Mouse (Mus musculus) neural tube, embryonic 12.5 days (tissue): ENCODE data around the gene Kif5a. TPM values are rescaled to one million over a fixed set of nuclear protein-coding genes. Genes with fewer than 3 reads are reported as not detected.

Experiments used
- ATAC-seq: fragments of 200-750 bp; cut with Nextera tagmentation; 2 replicates; pipeline ENCODE4 v1.8.0; 2017; ENCODE audit warnings: low read depth, mild to moderate bottlenecking, moderate TSS enrichment, moderate library complexity; ENCODE audit not compliant: low FRiP score
- H3K27ac ChIP-seq: fragments of 300-500 bp; sonication (generic); 2 replicates; pipeline ENCODE4 v1.5.1; 2016
- H3K27me3 ChIP-seq: fragments of 300-500 bp; sonication (generic); replicated peaks from 2 replicates; pipeline ENCODE4 v1.6.1; 2016; ENCODE audit warnings: mild to moderate bottlenecking
- H3K36me3 ChIP-seq: fragments of 300-500 bp; sonication (generic); 2 replicates; pipeline ENCODE4 v1.6.1; 2016; ENCODE audit warnings: mild to moderate bottlenecking
- H3K4me1 ChIP-seq: fragments of 300-500 bp; sonication (generic); 2 replicates; pipeline ENCODE4 v1.6.1; 2016
- H3K4me2 ChIP-seq: fragments of 300-500 bp; sonication (generic); replicated peaks from 2 replicates; pipeline ENCODE4 v1.6.1; 2016; ENCODE audit warnings: mild to moderate bottlenecking
- H3K4me3 ChIP-seq: fragments of 300-500 bp; sonication (generic); 2 replicates; pipeline ENCODE4 v1.5.1; 2016
- H3K9ac ChIP-seq: fragments of 300-500 bp; sonication (generic); 2 replicates; pipeline ENCODE4 v1.6.1; 2016; ENCODE audit warnings: mild to moderate bottlenecking
- H3K9me3 ChIP-seq: fragments of 300-500 bp; sonication (generic); 2 replicates; pipeline ENCODE4 v1.6.1; 2016; ENCODE audit warnings: mild to moderate bottlenecking
- WGBS: fragments of 180-500 bp; shearing (Covaris S2); methylation state at CpG from one replicate; pipeline ENCODE4 v1.1.7; 2016; 5-methylcytosine and 5-hydroxymethylcytosine counted together
- polyA plus RNA-seq: library from polyadenylated mRNA; unstranded; fragments of >200 nt; fragmentation: Nextera tagmentation; extraction: Ambion mirVana; gene quantifications from 2 replicates; pipeline ENCODE4 v1.2.1, GENCODE M21; 2016

Kif5a gene
- polyA plus RNA-seq, 1 experiment from 2014 or later, result 81.6 TPM

DNA sequence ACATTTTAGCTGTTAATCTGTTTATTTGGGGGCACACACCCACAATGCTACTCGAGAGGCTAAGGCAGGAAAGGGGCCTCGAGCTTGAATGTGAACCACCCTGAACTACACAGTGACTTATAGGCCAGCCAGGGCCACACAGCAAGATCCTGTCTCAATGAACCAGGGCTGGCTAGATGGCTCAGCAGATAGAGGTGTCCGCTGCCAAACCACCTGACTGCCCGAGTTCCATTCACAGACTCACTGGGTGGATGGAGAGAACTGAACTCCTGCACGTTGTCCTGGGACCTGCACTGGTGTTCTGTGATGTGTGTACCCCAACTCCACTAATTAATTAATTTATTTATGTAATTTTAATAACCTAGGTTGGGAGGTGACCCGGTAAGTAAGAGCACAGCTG, 5.4 kb downstream of the Kif5a start:
- no peak overlapping the region for H3K9ac ChIP-seq
- no peak overlapping the region for H3K27ac ChIP-seq
- H3K27me3 ChIP-seq, result no peaks in the 10 kb centered on the region
- H3K4me3 ChIP-seq, result no peak overlapping the region
- no peaks in the 10 kb centered on the region; the same call in 1 of the 2 replicates for H3K36me3 ChIP-seq
- ATAC-seq, result no peak
- H3K9me3 ChIP-seq, result no peaks in the 10 kb centered on the region
- WGBS, result 81% methylated on average over 6 of the region's 6 CpGs
- H3K4me2 ChIP-seq, result no peak overlapping the region
- H3K4me1 ChIP-seq, result peaks cover 27% of the 10 kb centered on the region

GRCm38 (mm10) chr10:127255625-127256345, 7.4 kb downstream of the Kif5a start:
- ATAC-seq, result 0 out of 2 replicates have a peak, but pooled peaks have one; percentile 38
- no peak overlapping the region for H3K9ac ChIP-seq
- H3K4me2 ChIP-seq, result peak overlapping the region; percentile 48
- H3K27me3 ChIP-seq, result no peaks in the 10 kb centered on the region
- no peak overlapping the region for H3K4me3 ChIP-seq
- H3K9me3 ChIP-seq, result no peaks in the 10 kb centered on the region
- peaks cover 22% of the 10 kb centered on the region for H3K4me1 ChIP-seq
- no peak overlapping the region for H3K27ac ChIP-seq
- WGBS, result 26% methylated on average over 14 of the region's 14 CpGs
- no peaks in the 10 kb centered on the region; the same call in 1 of the 2 replicates for H3K36me3 ChIP-seq

GRCm38 (mm10) chr10:127250810-127251209, 12.3 kb downstream of the Kif5a start:
- Histone ChIP-seq H3K36me3 (peaks cover 21% of the 10 kb centered on the region; the same call in 1 of the 2 replicates), H3K4me2 (no peak overlapping the region), H3K4me1 (no peaks in the 10 kb centered on the region), H3K4me3 (no peak overlapping the region), H3K9me3 (no peaks in the 10 kb centered on the region), H3K27ac (no peak overlapping the region), H3K27me3 (no peaks in the 10 kb centered on the region), H3K9ac (no peak overlapping the region)
- no peak for ATAC-seq
- WGBS, result 90% methylated on average over 5 of the region's 5 CpGs

DNA sequence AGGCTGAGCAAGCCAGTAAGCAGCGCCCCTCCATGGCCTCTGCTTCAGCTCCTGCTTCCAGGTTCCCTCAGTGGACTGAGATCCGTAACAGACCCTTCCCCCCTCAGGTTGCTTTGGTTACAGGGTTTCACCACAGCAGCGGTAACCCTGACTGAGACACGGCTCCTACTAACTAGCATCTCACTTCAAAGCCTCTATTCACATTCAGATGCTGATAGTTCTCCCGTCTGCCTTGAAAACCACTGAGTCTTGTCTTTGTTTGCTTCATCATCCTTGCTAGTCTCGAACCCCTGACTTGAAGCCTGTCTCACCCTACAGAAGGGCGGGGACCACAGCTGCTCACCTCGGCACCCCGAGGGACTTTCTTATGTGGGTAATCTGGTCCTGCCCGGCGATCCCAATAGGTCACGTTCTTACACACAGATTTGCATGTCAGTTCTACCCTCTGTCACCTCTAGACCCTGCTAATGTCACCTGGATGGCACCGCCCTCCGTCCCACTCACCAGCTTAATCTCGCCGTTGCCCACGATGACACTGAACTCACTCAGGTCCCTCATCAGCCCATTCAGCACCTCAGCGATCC, 24.8 kb downstream of the Kif5a start:
- 67% methylated on average over 18 of the region's 18 CpGs for WGBS
- Histone ChIP-seq H3K4me1 (no peaks in the 10 kb centered on the region), H3K27me3 (no peaks in the 10 kb centered on the region), H3K9ac (no peak overlapping the region), H3K9me3 (no peaks in the 10 kb centered on the region), H3K4me3 (no peak overlapping the region), H3K36me3 (peaks cover 75% of the 10 kb centered on the region), H3K27ac (no peak overlapping the region), H3K4me2 (no peak overlapping the region)
- no peak for ATAC-seq

DNA sequence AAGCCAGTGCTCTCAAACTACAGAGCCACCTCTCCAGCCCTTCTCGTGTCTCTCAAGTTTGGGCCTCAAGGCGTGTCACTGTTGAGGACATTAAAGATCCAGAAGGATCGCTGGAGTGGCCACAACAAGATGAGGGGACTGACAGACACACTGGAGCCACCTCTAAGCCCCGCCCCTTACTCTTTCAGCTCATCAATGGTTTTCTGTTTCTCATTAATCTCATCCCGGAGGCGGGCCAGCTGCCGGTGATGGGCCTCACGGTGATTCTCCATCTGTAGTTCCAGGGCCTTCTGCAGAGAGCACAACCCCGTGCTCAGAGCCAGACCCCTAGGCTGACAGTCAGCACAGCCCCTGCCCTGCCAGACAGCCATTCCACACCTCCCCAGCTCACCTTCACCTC, 26.6 kb downstream of the Kif5a start:
- Histone ChIP-seq H3K36me3 (peaks cover 63% of the 10 kb centered on the region), H3K27ac (no peak overlapping the region), H3K4me3 (no peak overlapping the region), H3K4me2 (no peak overlapping the region), H3K9me3 (no peaks in the 10 kb centered on the region), H3K4me1 (no peaks in the 10 kb centered on the region), H3K9ac (no peak overlapping the region), H3K27me3 (no peaks in the 10 kb centered on the region)
- peak; percentile 17; the same call in 1 of the 2 replicates for ATAC-seq
- 50% methylated on average over 9 of the region's 9 CpGs for WGBS

GRCm38 (mm10) chr10:127233141-127233540, 30.0 kb downstream of the Kif5a start:
- Histone ChIP-seq H3K4me1 (no peaks in the 10 kb centered on the region), H3K36me3 (peaks cover 67% of the 10 kb centered on the region), H3K9me3 (no peaks in the 10 kb centered on the region), H3K9ac (no peak overlapping the region), H3K4me2 (no peak overlapping the region), H3K27me3 (no peaks in the 10 kb centered on the region), H3K27ac (no peak overlapping the region), H3K4me3 (no peak overlapping the region)
- ATAC-seq, result no peak
- 83% methylated on average over 9 of the region's 9 CpGs for WGBS

DNA sequence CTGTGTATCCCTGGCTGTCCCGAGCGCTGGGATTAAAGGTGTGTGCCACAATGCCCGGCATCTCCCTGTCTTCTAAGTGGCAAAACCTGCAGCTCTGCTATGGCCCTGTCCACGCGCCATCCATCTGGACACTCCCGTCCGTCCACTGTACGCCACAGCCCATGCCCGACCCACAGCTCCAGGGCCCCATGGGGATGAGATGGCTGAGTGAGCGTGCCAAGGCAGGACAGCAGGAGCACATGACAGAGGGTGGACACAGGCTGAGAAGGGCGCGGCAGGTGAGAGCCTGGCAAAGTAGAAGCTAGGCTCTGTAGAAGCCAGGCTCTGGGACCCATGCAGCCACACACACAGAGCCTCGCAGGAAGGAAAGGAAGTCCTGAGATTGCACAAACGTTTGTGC, 31.4 kb downstream of the Kif5a start:
- 87% methylated on average over 14 of the region's 14 CpGs for WGBS

GRCm38 (mm10) chr10:127230693-127231092, 32.5 kb downstream of the Kif5a start:
- ATAC-seq, result no peak
- 86% methylated on average over 12 of the region's 12 CpGs for WGBS
- 0 out of 2 replicates have a peak, but pooled peaks cover 3% of the 10 kb centered on the region for H3K4me1 ChIP-seq
- H3K4me2 ChIP-seq, result no peak overlapping the region
- no peak overlapping the region for H3K27ac ChIP-seq
- H3K27me3 ChIP-seq, result peaks cover 9% of the 10 kb centered on the region; the same call in 1 of the 2 replicates
- no peak overlapping the region for H3K4me3 ChIP-seq
- H3K36me3 ChIP-seq, result peaks cover 55% of the 10 kb centered on the region
- no peaks in the 10 kb centered on the region for H3K9me3 ChIP-seq
- H3K9ac ChIP-seq, result no peak overlapping the region

More for the DNA sequence above, 31.4 kb downstream of the Kif5a start:
- Histone ChIP-seq H3K27ac (no peak overlapping the region), H3K4me1 (no peaks in the 10 kb centered on the region), H3K9me3 (no peaks in the 10 kb centered on the region), H3K4me3 (no peak overlapping the region), H3K27me3 (peaks cover 9% of the 10 kb centered on the region; the same call in 1 of the 2 replicates), H3K4me2 (no peak overlapping the region), H3K9ac (no peak overlapping the region), H3K36me3 (peaks cover 64% of the 10 kb centered on the region)
- no peak for ATAC-seq

- Histone ChIP-seq H3K36me3 (peaks cover 49% of the 10 kb centered on the region), H3K9me3 (no peaks in the 10 kb centered on the region), H3K4me1 (0 out of 2 replicates have a peak, but pooled peaks cover 6% of the 10 kb centered on the region), H3K4me2 (no peak overlapping the region), H3K9ac (no peak overlapping the region), H3K4me3 (no peak overlapping the region), H3K27ac (no peak overlapping the region), H3K27me3 (peaks cover 9% of the 10 kb centered on the region; the same call in 1 of the 2 replicates)
- 21% methylated on average over 4 of the region's 4 CpGs for WGBS
- ATAC-seq, result 0 out of 2 replicates have a peak, but pooled peaks have one; percentile 41
Measured at GRCm38 (mm10) chr10:127228897-127229296, 34.3 kb downstream of the Kif5a start.

GRCm38 (mm10) chr10:127227163-127227562, 36.0 kb downstream of the Kif5a start:
- 84% methylated on average over 8 of the region's 8 CpGs for WGBS
- H3K4me3 ChIP-seq, result no peak overlapping the region
- 0 out of 2 replicates have a peak, but pooled peaks cover 6% of the 10 kb centered on the region for H3K4me1 ChIP-seq
- peaks cover 9% of the 10 kb centered on the region; the same call in 1 of the 2 replicates for H3K27me3 ChIP-seq
- no peak for ATAC-seq
- peaks cover 40% of the 10 kb centered on the region for H3K36me3 ChIP-seq
- no peak overlapping the region for H3K9ac ChIP-seq
- no peak overlapping the region for H3K27ac ChIP-seq
- H3K4me2 ChIP-seq, result no peak overlapping the region
- H3K9me3 ChIP-seq, result no peaks in the 10 kb centered on the region

- H3K27me3 ChIP-seq, result peaks cover 9% of the 10 kb centered on the region; the same call in 1 of the 2 replicates
- ATAC-seq, result peak; percentile 14; the same call in 1 of the 2 replicates
- no peak overlapping the region for H3K27ac ChIP-seq
- no peaks in the 10 kb centered on the region for H3K9me3 ChIP-seq
- 67% methylated on average over 8 of the region's 8 CpGs for WGBS
- 0 out of 2 replicates have a peak, but pooled peaks cover 6% of the 10 kb centered on the region for H3K4me1 ChIP-seq
- H3K9ac ChIP-seq, result no peak overlapping the region
- no peak overlapping the region for H3K4me3 ChIP-seq
- H3K36me3 ChIP-seq, result peaks cover 37% of the 10 kb centered on the region
- H3K4me2 ChIP-seq, result no peak overlapping the region
Measured at GRCm38 (mm10) chr10:127226318-127226895, 36.7 kb downstream of the Kif5a start.

DNA sequence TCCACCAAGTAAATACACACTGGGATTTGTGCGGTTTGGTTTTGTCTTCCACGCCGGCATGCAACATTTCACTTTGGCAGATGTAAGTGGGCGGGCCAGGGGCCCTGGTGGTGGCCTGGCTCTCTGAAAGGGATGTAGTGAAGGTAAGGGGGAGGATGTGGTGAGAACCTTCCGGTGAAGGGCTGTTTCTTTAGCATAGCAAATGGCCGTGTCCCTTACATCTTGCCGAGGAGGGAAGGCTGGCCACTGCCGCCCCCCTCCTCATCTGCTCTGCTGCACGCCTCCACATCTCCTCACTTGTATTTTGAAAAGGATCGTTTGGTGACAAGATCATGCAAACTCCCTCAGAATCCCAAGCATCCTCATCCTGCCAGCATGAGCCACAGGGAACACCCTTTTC, 37.4 kb downstream of the Kif5a start:
- Histone ChIP-seq H3K4me3 (no peak overlapping the region), H3K27me3 (peaks cover 9% of the 10 kb centered on the region; the same call in 1 of the 2 replicates), H3K27ac (no peak overlapping the region), H3K36me3 (peaks cover 32% of the 10 kb centered on the region), H3K4me2 (no peak overlapping the region), H3K4me1 (0 out of 2 replicates have a peak, but pooled peaks cover 6% of the 10 kb centered on the region), H3K9ac (no peak overlapping the region), H3K9me3 (no peaks in the 10 kb centered on the region)
- no peak for ATAC-seq
- 16% methylated on average over 10 of the region's 10 CpGs for WGBS
